Mouse (Mus musculus) stomach, postnatal 0 days (tissue): ENCODE data around the gene Zfp467.

ENCODE experiments used
- CTCF ChIP-seq: IDR thresholded peaks from 2 replicates; pipeline ENCODE4 v1.5.1; 2016; ENCODE audit warnings: antibody characterized with exemption, low read depth, mild to moderate bottlenecking, moderate library complexity
- EP300 ChIP-seq: optimal IDR thresholded peaks from 2 replicates; pipeline ENCODE3; 2016; ENCODE audit warnings: antibody characterized with exemption

DNA sequence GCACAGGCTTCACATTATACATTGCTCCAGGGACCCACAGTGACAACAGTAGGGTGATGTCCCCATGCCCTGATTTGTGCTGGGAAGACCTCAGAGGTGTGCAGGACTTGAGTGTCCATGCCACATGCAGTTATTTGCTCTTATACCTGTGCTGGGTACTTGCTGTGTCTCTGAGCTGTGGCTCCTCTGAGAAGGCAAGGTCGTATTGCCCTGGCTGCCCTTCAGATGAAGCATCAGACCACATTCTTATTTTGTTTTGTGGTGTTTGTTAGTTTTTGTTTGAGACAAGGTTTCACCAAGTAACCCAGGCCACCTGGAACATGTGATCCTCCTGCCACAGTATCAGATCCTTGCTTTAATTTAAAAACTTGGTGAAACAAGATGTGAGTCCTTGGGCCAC, 30.7 kb downstream of the Zfp467 start:
- TF ChIP-seq CTCF (no peak), EP300 (no peak)
